Mouse (Mus musculus) NIH3T3 (cell line): ENCODE results near the gene Heca.
A peak's percentile ranks its signal among the peaks of the same experiment; 100 is the strongest.
"Not testable (repeated sequence)": the region's sequence is repeated elsewhere in the genome, so short reads cannot be mapped to it uniquely, and the experiment has no call there.

ENCODE experiments used
- DNase-seq: peaks from one replicate; pipeline ENCODE4 v3.0.0-alpha.2; 2012; ENCODE audit warnings: low read depth

The Heca gene

DNA sequence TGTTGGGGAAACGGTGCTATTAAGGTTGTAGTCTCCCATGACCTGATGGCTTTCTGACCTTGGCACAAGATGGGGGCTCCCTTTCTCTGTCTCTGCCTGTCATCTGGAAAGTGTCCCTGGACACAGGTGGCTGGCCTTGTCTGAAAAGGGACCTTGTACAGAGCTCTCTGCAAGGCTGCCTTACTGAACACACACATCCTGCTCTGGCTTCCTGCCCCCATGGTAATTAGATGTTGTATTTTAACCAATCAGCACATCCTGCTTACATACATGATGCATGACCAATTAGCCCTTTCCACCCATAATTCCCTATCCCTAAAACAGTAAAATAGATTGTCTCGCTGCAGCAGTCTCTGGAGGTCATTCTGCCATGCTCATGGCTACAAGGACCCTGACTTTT, 67.1 kb downstream of the Heca start:
- DNase-seq, result no peak

GRCm38 (mm10) chr10:17880038-17880437, 67.8 kb downstream of the Heca start:
- no peak for DNase-seq

- DNase-seq, result no peak
These were observed 69.6 kb downstream of the Heca start for GRCm38 (mm10) chr10:17878002-17878919.

DNA sequence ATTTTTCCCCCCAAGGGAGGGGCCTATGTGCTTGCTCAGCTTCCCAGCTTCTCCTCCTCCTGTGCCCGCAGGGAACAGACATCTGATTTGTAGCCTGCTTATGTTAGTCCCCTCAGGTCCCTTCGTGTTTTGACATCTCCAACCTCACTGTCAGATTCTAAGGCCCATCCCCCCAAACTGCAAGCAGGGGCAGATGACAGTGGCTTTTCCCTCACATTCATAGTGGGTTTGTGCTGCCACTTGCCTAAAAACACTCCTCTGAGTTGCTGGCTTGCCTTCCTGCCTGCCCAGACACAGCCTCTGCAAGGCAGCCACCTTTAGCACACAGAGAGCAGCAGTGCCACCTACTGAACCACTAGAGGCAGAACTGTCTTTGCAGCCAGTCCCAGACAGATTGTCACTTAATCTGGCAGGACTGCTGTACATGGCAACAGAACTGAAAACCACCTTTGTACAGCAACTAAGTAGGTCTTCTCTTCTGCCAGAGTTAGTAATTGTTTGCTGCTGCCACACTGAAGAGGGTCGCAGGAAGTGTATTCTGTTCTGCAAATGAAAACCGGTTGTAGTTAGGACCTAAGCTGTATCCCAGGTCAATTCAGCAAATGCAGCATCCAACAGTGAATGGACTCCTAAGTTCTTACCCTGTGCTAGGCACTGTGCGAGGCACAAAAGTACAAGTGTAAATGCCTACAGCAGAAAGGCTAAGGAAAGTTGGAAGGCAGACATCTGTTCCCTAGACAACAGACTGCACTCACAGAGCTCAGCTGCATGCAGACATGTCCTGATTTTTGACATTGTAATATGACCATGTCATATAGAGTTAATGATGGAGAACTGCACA, 77.8 kb downstream of the Heca start:
- peak; percentile 88 for DNase-seq

GRCm38 (mm10) chr10:17860701-17861480, 87.0 kb downstream of the Heca start:
- peak; percentile 84 for DNase-seq

DNA sequence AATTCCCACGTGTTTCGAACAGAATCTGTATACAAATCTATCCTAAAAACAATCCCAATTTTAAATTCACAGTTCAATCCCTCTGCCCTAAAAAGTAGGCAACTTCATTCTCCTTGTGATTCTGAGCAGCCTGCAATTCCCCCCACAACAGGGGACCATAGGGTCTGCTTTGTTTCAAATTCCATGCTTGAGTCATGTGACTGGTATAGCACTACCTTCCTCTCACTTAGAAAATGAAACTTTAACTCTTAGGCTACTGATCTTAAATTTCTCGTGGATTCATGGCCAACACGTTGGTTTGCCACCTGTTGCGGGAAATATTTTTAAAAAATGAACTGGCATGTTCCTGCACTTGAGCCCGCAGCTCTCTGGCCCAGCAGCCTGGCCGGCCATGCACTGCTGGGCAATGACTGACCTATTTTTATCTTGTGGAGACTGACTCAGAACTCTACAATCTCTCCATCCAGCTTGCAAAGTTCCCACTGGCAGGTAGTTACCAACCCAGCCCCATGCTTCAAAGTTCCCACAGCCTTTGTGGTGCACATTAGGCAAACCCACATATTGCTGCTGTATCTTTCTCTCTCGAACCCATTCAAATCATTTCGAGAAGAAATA, 90.1 kb downstream of the Heca start:
- no peak for DNase-seq

DNA sequence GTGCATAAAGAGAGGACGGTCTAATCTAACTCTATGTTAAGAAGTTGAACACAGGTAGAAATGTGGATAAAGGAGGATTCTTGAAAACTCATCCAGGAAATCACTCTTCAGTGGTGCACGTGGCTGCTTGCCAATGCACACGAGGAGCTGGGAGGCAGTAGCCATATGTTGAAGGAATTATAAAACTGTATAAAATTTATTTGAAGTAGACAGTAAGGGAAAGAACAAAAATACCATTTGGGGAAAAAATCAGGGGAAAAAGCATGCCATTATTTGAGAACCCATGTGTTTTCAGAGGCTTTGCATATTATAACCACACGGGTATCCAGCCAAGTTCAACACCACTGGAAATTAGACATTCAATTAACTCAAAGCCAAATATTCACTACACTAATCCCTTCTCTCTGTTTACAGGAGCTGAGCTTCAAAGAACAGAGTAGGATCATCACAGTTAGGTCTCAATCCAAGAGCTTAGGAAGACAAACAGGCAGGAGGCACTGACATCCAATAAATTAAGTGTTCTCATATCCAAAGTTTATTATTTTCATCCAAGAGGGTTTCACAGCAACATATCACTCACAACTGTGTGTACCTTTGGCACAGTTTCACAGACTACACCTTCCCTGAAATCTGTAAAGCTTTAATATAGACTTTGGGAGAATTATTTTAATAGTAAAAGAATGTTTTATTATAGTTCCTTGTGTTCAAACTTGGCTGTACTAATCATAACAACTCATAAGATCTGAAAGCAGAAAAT, 102.9 kb downstream of the Heca start:
- DNase-seq, result no peak

DNA sequence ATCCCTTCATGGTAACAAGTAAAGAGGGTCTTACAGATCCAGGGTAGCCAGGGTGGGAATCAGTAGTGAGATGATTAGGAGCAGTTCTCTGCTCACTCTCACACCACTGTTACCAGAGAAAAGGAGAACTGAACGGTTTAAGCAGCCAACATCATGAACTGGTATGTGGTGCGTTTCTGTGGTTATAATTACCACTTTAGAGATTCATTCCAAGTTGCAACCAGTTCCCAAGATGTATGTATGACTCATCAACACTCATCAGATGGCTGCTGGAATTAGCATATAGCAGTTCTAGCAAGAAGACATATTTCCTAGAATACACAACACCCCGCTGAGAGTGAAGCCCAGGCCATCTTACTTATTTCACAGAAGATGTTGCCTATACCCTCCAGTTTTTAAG, 105.8 kb downstream of the Heca start:
- DNase-seq, result peak; percentile 34

- DNase-seq, result no peak
These were observed 111.6 kb downstream of the Heca start for GRCm38 (mm10) chr10:17836275-17836674.

- no peak for DNase-seq
These were observed 112.8 kb downstream of the Heca start for GRCm38 (mm10) chr10:17835031-17835430.

GRCm38 (mm10) chr10:17831041-17831440, 116.8 kb downstream of the Heca start:
- DNase-seq, result no peak

DNA sequence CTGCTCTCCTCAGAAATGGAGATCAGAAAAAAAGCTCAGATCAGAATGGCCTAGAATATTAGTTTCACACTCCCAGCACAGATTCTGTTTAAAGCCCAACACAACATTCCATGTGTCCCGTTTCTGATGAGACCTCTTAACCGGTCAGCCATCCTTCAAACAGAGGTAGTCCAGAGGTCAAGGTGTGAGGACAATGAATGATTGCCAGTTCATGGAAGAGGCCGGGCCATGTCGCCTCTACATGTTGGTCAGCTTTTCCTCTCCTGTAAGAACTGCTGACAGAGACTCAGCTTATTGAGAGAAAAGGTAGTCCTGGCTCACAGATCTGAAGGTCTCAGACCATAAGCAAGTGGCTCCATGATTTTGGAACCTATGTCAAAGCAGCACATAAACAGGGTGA, 118.7 kb downstream of the Heca start:
- no peak for DNase-seq

DNA sequence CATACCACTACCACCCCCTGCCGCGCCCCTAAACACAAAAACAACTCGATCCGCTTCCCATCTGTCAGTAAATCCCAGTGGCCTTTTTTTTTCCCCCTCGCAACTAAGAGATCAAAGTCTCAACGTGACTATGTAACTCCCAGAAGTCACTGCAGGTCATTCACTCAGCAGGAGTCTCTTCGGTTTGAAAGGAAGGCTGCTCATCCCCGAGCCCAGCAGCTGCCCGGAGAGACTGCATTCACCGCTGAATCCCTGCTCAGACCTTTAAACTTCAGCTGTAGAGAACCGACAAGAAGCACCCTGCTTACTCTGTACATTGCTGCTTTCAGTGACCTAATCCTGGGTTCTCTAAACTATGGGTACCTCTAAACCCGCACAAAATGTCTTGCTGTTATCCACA, 120.5 kb downstream of the Heca start:
- DNase-seq, result no peak

GRCm38 (mm10) chr10:17820422-17820821, 127.4 kb downstream of the Heca start:
- DNase-seq, result not testable (repeated sequence)
